Mouse (Mus musculus): Measurements from ENCODE around the gene Lrrc2. TPM values are rescaled to one million over a fixed set of nuclear protein-coding genes. Genes with fewer than 3 reads are reported as not detected.

The Lrrc2 gene
- polyA plus RNA-seq, 1 experiment from 2014 or later, result not detected

DNA sequence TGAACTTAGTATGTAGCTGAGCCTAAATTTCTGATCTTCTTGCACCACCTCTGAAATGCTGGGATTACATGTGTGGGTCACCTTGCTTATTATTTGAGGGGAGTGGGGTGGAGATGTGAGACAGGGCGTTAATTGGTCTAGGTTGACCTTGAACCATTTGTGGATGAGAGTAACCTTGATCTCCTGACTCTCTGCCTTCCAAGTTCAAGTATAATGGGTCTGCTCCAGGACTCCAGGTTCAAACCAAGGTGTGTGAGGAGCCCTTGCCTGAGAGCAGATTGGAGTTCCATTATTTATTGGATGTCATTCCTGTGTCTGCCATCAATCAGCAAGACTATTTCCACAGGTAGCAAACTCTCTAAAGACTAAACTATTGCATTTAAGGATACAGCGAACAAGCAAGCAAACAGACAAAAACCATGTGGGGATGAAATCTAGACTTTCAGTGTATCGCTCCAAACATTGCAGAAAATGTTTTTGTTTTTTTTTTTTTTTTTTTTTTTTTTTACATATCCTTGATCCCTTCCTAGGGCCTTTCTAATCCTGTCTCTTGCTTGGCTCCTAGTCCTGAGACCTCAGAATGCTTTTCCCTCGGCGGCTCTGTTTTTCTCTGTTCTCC, 1.7 kb downstream of the Lrrc2 start:
- H3K27ac ChIP-seq (ENCODE audit: low read length), result no peak overlapping the region
- no peak for ATAC-seq (ENCODE audit: insufficient number of reproducible peaks, insufficient read depth, low FRiP score, low read depth)
- no peaks in the 10 kb centered on the region for H3K4me1 ChIP-seq (ENCODE audit: control insufficient read depth, insufficient read depth, low read length)
- H3K27me3 ChIP-seq (ENCODE audit: control insufficient read depth, insufficient read depth, low read length), result no peaks in the 10 kb centered on the region
- H3K9me3 ChIP-seq (ENCODE audit: control insufficient read depth, low read depth, low read length), result no peaks in the 10 kb centered on the region
- H3K4me3 ChIP-seq (ENCODE audit: low read depth, low read length), result no peak overlapping the region; the same call in 1 of the 2 replicates
- 41% methylated on average over 5 of the region's 5 CpGs for WGBS
- H3K4me2 ChIP-seq (replicated peaks; ENCODE audit: low read depth, low read length), result peak overlapping the region; percentile 86
- no peaks in the 10 kb centered on the region for H3K36me3 ChIP-seq (ENCODE audit: control insufficient read depth, insufficient read depth, low read length)
- no peak overlapping the region for H3K9ac ChIP-seq (replicated peaks; ENCODE audit: low read depth, low read length)

DNA sequence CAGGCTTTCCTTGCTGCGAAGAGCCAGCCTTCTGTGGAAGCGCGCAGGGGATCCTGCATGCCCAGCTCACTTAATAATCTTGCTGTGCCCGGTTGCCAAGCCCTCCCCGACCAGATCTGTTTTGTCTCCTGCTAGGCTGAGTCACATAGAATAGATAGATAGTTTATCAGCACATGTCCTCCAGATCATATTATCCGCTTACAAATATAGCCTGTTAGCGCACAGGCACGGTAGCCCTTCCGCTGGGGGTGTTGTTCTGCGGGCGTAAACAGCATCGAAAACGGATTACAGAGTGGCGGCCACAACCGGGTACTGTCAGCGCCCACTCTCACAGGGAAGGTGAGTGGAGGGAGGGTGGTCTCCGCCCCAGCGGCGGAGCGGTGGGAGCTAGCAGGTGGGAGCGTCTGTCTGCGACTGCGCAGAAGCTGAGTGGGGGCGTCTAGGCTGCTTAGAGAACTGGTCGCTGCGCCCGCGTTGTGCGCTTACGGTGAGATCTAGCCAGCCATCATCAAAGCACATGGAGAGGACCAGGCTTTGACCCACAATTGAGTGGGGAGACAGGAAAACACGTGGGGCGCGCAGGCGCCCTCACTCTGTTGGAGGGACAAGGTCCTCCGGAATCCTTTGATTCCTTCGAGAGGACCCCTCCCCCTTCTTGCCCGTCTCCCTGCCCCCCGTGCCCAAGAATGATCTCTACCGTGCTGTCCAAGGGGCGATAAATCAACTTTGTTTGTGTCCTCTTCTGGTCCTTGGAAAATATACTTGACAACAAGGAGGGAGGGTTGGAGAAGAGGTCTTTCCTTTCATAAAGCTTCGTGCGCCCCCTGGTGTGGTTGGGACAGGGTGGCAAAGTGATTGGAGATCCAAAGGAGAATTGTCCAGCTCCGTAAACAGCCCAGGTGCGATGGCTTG, 2.5 kb downstream of the Lrrc2 start:
- H3K4me3 ChIP-seq (ENCODE audit: low read depth, low read length), result peak overlapping the region; percentile 45
- H3K4me1 ChIP-seq (ENCODE audit: control insufficient read depth, insufficient read depth, low read length), result no peaks in the 10 kb centered on the region
- no peaks in the 10 kb centered on the region for H3K9me3 ChIP-seq (ENCODE audit: control insufficient read depth, low read depth, low read length)
- H3K9ac ChIP-seq (replicated peaks; ENCODE audit: low read depth, low read length), result no peak overlapping the region
- H3K27me3 ChIP-seq (ENCODE audit: control insufficient read depth, insufficient read depth, low read length), result no peaks in the 10 kb centered on the region
- WGBS, result under 1% methylated on average over 44 of the region's 44 CpGs
- peak; percentile 50; the same call in 1 of the 2 replicates for ATAC-seq (ENCODE audit: insufficient number of reproducible peaks, insufficient read depth, low FRiP score, low read depth)
- H3K27ac ChIP-seq (ENCODE audit: low read length), result no peak overlapping the region
- no peaks in the 10 kb centered on the region for H3K36me3 ChIP-seq (ENCODE audit: control insufficient read depth, insufficient read depth, low read length)
- H3K4me2 ChIP-seq (replicated peaks; ENCODE audit: low read depth, low read length), result peak overlapping the region; percentile 86

- no peak overlapping the region for H3K4me2 ChIP-seq (replicated peaks; ENCODE audit: low read depth, low read length)
- 40% methylated on average over 2 of the region's 2 CpGs for whole genome bisulfite sequencing
- no peak overlapping the region for H3K4me3 ChIP-seq (ENCODE audit: low read depth, low read length)
These were observed 3.5 kb downstream of the Lrrc2 start for GRCm38 (mm10) chr9:110954681-110955445.

DNA sequence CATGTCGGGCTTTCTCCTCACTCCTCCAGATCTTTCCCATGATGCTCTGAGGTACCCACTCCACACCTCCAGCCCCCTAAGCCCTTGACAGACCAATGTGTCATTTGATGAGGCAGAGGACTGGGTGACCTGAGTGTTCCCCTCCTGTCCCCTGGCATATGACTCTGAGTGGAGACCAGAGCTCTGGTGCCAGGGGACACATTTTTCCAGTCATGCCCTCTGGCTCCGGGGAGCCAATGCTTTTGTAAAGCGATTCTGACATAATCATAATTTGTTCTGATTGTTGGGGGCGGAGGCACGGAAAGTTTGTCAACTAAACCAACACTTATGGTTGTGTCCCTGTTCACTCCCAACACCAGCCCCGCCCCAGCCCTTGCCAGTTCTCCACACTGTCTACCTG, 4.6 kb downstream of the Lrrc2 start:
- Histone ChIP-seq H3K27me3 (ENCODE audit: control insufficient read depth, insufficient read depth, low read length) (no peaks in the 10 kb centered on the region), H3K4me1 (ENCODE audit: control insufficient read depth, insufficient read depth, low read length) (no peaks in the 10 kb centered on the region), H3K4me2 (replicated peaks; ENCODE audit: low read depth, low read length) (no peak overlapping the region), H3K9me3 (ENCODE audit: control insufficient read depth, low read depth, low read length) (no peaks in the 10 kb centered on the region), H3K9ac (replicated peaks; ENCODE audit: low read depth, low read length) (no peak overlapping the region), H3K4me3 (ENCODE audit: low read depth, low read length) (no peak overlapping the region), H3K36me3 (ENCODE audit: control insufficient read depth, insufficient read depth, low read length) (no peaks in the 10 kb centered on the region), H3K27ac (ENCODE audit: low read length) (no peak overlapping the region)
- 82% methylated on average over 6 of the region's 6 CpGs for WGBS
- no peak for ATAC-seq (ENCODE audit: insufficient number of reproducible peaks, insufficient read depth, low FRiP score, low read depth)

More at GRCm38 (mm10) chr9:110954681-110955445, 3.5 kb downstream of the Lrrc2 start:
- no peaks in the 10 kb centered on the region for H3K36me3 ChIP-seq (ENCODE audit: control insufficient read depth, insufficient read depth, low read length)
- H3K27me3 ChIP-seq (ENCODE audit: control insufficient read depth, insufficient read depth, low read length), result no peaks in the 10 kb centered on the region
- H3K27ac ChIP-seq (ENCODE audit: low read length), result no peak overlapping the region
- H3K9ac ChIP-seq (replicated peaks; ENCODE audit: low read depth, low read length), result no peak overlapping the region
- no peaks in the 10 kb centered on the region for H3K4me1 ChIP-seq (ENCODE audit: control insufficient read depth, insufficient read depth, low read length)
- no peaks in the 10 kb centered on the region for H3K9me3 ChIP-seq (ENCODE audit: control insufficient read depth, low read depth, low read length)
- ATAC-seq (ENCODE audit: insufficient number of reproducible peaks, insufficient read depth, low FRiP score, low read depth), result no peak

GRCm38 (mm10) chr9:110959669-110960068, 8.3 kb downstream of the Lrrc2 start:
- no peaks in the 10 kb centered on the region for H3K36me3 ChIP-seq (ENCODE audit: control insufficient read depth, insufficient read depth, low read length)
- H3K27me3 ChIP-seq (ENCODE audit: control insufficient read depth, insufficient read depth, low read length), result no peaks in the 10 kb centered on the region
- WGBS, result 77% methylated on average over 5 of the region's 5 CpGs

GRCm38 (mm10) chr9:110960230-110961149, 9.1 kb downstream of the Lrrc2 start:
- H3K4me1 ChIP-seq (ENCODE audit: control insufficient read depth, insufficient read depth, low read length), result no peaks in the 10 kb centered on the region
- H3K27me3 ChIP-seq (ENCODE audit: control insufficient read depth, insufficient read depth, low read length), result no peaks in the 10 kb centered on the region
- H3K27ac ChIP-seq (ENCODE audit: low read length), result no peak overlapping the region
- H3K4me3 ChIP-seq (ENCODE audit: low read depth, low read length), result no peak overlapping the region
- H3K9me3 ChIP-seq (ENCODE audit: control insufficient read depth, low read depth, low read length), result no peaks in the 10 kb centered on the region
- ATAC-seq (ENCODE audit: insufficient number of reproducible peaks, insufficient read depth, low FRiP score, low read depth), result no peak
- H3K4me2 ChIP-seq (replicated peaks; ENCODE audit: low read depth, low read length), result no peak overlapping the region
- H3K9ac ChIP-seq (replicated peaks; ENCODE audit: low read depth, low read length), result no peak overlapping the region
- H3K36me3 ChIP-seq (ENCODE audit: control insufficient read depth, insufficient read depth, low read length), result no peaks in the 10 kb centered on the region
- 78% methylated on average over 13 of the region's 13 CpGs for WGBS

More at GRCm38 (mm10) chr9:110959669-110960068, 8.3 kb downstream of the Lrrc2 start:
- H3K27ac ChIP-seq (ENCODE audit: low read length), result no peak overlapping the region
- H3K4me3 ChIP-seq (ENCODE audit: low read depth, low read length), result no peak overlapping the region
- no peaks in the 10 kb centered on the region for H3K9me3 ChIP-seq (ENCODE audit: control insufficient read depth, low read depth, low read length)
- no peak overlapping the region for H3K4me2 ChIP-seq (replicated peaks; ENCODE audit: low read depth, low read length)
- no peaks in the 10 kb centered on the region for H3K4me1 ChIP-seq (ENCODE audit: control insufficient read depth, insufficient read depth, low read length)
- no peak for ATAC-seq (ENCODE audit: insufficient number of reproducible peaks, insufficient read depth, low FRiP score, low read depth)
- no peak overlapping the region for H3K9ac ChIP-seq (replicated peaks; ENCODE audit: low read depth, low read length)

GRCm38 (mm10) chr9:110961386-110961785, 10.0 kb downstream of the Lrrc2 start:
- no peaks in the 10 kb centered on the region for H3K36me3 ChIP-seq (ENCODE audit: control insufficient read depth, insufficient read depth, low read length)
- no peak overlapping the region for H3K27ac ChIP-seq (ENCODE audit: low read length)
- no peak overlapping the region for H3K4me3 ChIP-seq (ENCODE audit: low read depth, low read length)
- no peak overlapping the region for H3K9ac ChIP-seq (replicated peaks; ENCODE audit: low read depth, low read length)
- H3K9me3 ChIP-seq (ENCODE audit: control insufficient read depth, low read depth, low read length), result no peaks in the 10 kb centered on the region
- H3K4me2 ChIP-seq (replicated peaks; ENCODE audit: low read depth, low read length), result no peak overlapping the region
- H3K27me3 ChIP-seq (ENCODE audit: control insufficient read depth, insufficient read depth, low read length), result no peaks in the 10 kb centered on the region
- no peak for ATAC-seq (ENCODE audit: insufficient number of reproducible peaks, insufficient read depth, low FRiP score, low read depth)
- no peaks in the 10 kb centered on the region for H3K4me1 ChIP-seq (ENCODE audit: control insufficient read depth, insufficient read depth, low read length)
- WGBS, result 97% methylated on average over 8 of the region's 8 CpGs
